Mouse (Mus musculus) neutrophil, adult 83 days (primary cell): ENCODE data around the gene Hnrnpdl. TPM values are rescaled to one million over a fixed set of nuclear protein-coding genes. Genes with fewer than 3 reads are reported as not detected.

Experiments
- total RNA-seq, 2 experiments: library from RNA; stranded (reverse); gene quantifications; one replicate each; pipeline ENCODE4 v1.2.4; 2023

The Hnrnpdl gene
- total RNA-seq = 100 to 1,000 TPM; 164 to 165 TPM

GRCm38 (mm10) chr5:100039602-100040142 lies at the start of gene Hnrnpdl, which contains the start of gene Enoph1:
Hnrnpdl (minus strand) TSS chr5:100039664.
Enoph1 (plus strand) TSS chr5:100039985.

Other genes with a start within 250 kb of the Hnrnpdl start
- not detected for gene Vamp9, start 133.4 kb downstream of the Hnrnpdl start, total RNA-seq
- 100 to 1,000 TPM; 231 to 241 TPM for gene Hnrnpd, start 60.7 kb downstream of the Hnrnpdl start, total RNA-seq
- 1 to 10 TPM; 1.5 to 3.6 TPM for gene 4930524J08Rik, start 60.6 kb downstream of the Hnrnpdl start, total RNA-seq
- gene Enoph1, start 321 bp upstream of the Hnrnpdl start, total RNA-seq = 10 to 100 TPM; 12.7 to 13.4 TPM
- under 1 TPM in 1 of 2 experiments, not detected in 1; 0.13 TPM for gene Tmem150c, start 120.1 kb upstream of the Hnrnpdl start, total RNA-seq